Mouse (Mus musculus) ES-Bruce4 (cell line): ENCODE results near the gene Hypk. TPM values are rescaled to one million over a fixed set of nuclear protein-coding genes. Genes with fewer than 3 reads are reported as not detected.

Experiments
- H3K27ac ChIP-seq: 2 replicates; pipeline ENCODE4 v1.5.1; 2012; ENCODE audit warnings: low read length, inconsistent platforms; ENCODE audit not compliant: insufficient read depth
- H3K27me3 ChIP-seq: 2 replicates; pipeline ENCODE4 v1.6.1; 2012; ENCODE audit warnings: mild to moderate bottlenecking, low read length, inconsistent platforms; ENCODE audit not compliant: control insufficient read depth, poor library complexity, insufficient read depth, severe bottlenecking
- H3K36me3 ChIP-seq: 2 replicates; pipeline ENCODE4 v1.6.1; 2012; ENCODE audit warnings: inconsistent platforms, mild to moderate bottlenecking, low read length, moderate library complexity; ENCODE audit not compliant: control insufficient read depth, poor library complexity, insufficient read depth, severe bottlenecking
- H3K4me1 ChIP-seq: one replicate; pipeline ENCODE4 v1.8.1; 2011; ENCODE audit warnings: low read length; ENCODE audit not compliant: control insufficient read depth, insufficient read depth
- H3K4me3 ChIP-seq: 2 replicates; pipeline ENCODE4 v1.5.1; 2011; ENCODE audit warnings: low read depth, mild to moderate bottlenecking, low read length
- H3K9ac ChIP-seq: 2 replicates; pipeline ENCODE4 v1.6.1; 2012; ENCODE audit warnings: low read depth, mild to moderate bottlenecking, inconsistent platforms; ENCODE audit not compliant: poor library complexity, severe bottlenecking
- H3K9me3 ChIP-seq: replicated peaks from 2 replicates; pipeline ENCODE4 v1.6.1; 2012; ENCODE audit warnings: mild to moderate bottlenecking, low read length, inconsistent platforms; ENCODE audit not compliant: control insufficient read depth, poor library complexity, insufficient read depth, severe bottlenecking
- CTCF ChIP-seq: IDR thresholded peaks from one replicate; pipeline ENCODE4 v1.8.1; 2011; ENCODE audit warnings: low read depth, low read length
- EP300 ChIP-seq: IDR thresholded peaks from 2 replicates; pipeline ENCODE4 v1.6.1; 2011; ENCODE audit warnings: low read depth, low read length; ENCODE audit not compliant: insufficient read depth
- POLR2A ChIP-seq: IDR thresholded peaks from one replicate; pipeline ENCODE4 v1.8.1; 2011; ENCODE audit warnings: low read length; ENCODE audit not compliant: insufficient read depth
- polyA plus RNA-seq: library from polyadenylated mRNA; stranded (reverse); fragments of >200 nt; gene quantifications from 2 replicates; pipeline ENCODE4 v1.2.4, GENCODE M21; 2011; ENCODE audit warnings: low read depth; ENCODE audit not compliant: missing spikeins, insufficient read depth, insufficient read length

Hypk gene
- polyA plus RNA-seq, 1 experiment: 102 TPM

DNA sequence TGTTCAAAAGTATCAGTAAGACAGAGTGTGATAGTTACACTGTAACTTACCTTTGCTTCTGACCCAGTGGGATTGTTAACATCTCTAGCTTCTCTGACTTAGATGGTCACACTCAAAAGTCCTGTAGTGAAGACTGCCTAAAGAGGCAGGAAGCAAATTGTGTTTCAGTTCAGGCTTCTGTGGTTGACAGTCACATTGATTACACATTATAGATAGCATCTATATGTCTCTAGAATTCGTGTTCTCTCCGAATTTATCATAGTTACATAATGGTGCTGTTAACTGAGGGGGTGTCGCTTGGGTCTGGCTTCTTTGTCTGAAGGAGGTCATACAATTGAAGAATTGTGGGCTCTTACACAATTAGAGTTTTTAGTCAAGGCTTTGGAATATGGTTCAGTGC is 38.0 kb upstream of the Hypk start:
- Histone ChIP-seq H3K27ac (no peak overlapping the region), H3K27me3 (no peaks in the 10 kb centered on the region), H3K4me1 (no peaks in the 10 kb centered on the region), H3K36me3 (peaks cover 39% of the 10 kb centered on the region), H3K4me3 (no peak overlapping the region), H3K9me3 (no peaks in the 10 kb centered on the region), H3K9ac (0 out of 2 replicates have a peak overlapping the region, but pooled peaks have one; percentile 96)
- TF ChIP-seq POLR2A (no peak), CTCF (no peak), EP300 (no peak)

DNA sequence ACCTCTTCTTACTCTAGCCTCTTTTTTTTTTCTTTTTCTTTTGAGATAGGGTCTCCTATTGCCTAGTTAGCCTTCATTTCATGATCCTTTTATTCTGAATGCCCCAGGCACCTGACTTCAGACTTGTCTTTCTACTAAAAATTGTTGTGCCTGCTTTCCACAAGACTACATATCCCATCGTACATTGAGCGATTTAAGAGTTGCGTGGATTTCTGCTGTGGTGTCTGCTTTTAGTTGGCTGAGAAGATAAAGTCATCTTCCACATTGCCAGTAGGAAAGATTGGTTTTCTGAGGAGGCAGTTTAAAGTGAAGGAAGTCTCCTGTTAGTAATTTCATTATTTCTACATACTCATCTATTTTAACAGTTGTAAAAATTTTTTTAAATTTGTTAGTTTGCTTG is 37.5 kb upstream of the Hypk start:
- TF ChIP-seq POLR2A (no peak), CTCF (no peak), EP300 (no peak)
- Histone ChIP-seq H3K4me3 (no peak overlapping the region), H3K36me3 (peaks cover 40% of the 10 kb centered on the region), H3K9ac (0 out of 2 replicates have a peak overlapping the region, but pooled peaks have one; percentile 96), H3K4me1 (no peaks in the 10 kb centered on the region), H3K27ac (no peak overlapping the region), H3K9me3 (no peaks in the 10 kb centered on the region), H3K27me3 (no peaks in the 10 kb centered on the region)

DNA sequence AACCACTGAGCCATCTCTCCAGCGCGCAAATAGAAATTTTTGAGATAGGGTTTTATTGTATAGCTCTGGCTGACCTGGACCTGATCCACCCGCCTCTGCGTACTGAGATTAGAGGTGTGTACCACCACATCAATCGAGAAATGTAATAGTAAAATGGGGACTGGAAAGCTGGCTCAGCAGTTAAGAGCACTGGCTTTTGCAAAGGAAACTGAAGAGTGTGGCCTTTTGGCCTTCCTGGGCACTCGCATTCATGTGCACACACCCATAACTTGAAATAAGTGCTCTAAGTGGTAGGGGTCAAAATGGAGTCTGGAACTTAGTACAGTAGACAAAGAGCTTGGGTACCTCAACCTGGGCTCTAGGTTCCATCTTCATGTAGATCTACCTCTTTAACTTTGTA is 36.7 kb upstream of the Hypk start:
- no peak overlapping the region for H3K4me3 ChIP-seq
- no peaks in the 10 kb centered on the region for H3K9me3 ChIP-seq
- H3K36me3 ChIP-seq: peaks cover 46% of the 10 kb centered on the region
- H3K27ac ChIP-seq: no peak overlapping the region
- TF ChIP-seq POLR2A (no peak), CTCF (no peak), EP300 (no peak)
- no peak overlapping the region for H3K9ac ChIP-seq
- no peaks in the 10 kb centered on the region for H3K27me3 ChIP-seq
- H3K4me1 ChIP-seq: no peaks in the 10 kb centered on the region

DNA sequence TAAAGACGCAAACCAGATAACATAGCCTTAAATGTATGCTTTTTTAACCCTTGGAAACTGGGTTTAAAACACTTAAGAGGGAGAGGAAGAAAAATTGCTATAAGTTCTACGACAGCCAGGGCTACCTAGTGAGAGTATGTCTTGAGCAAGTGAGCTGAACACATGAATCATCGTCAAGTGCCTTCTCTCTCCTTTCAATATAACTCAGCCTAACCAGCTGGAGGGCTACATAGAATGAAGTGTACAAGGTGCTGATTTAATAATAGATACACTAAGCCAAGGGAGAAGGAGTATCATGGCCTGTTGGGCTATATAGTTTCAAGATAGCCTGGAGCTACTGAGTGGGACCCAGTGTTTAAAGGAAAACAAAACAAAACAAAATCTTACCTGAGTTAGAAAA is 34.6 kb upstream of the Hypk start:
- Histone ChIP-seq H3K27me3 (no peaks in the 10 kb centered on the region), H3K36me3 (peaks cover 65% of the 10 kb centered on the region), H3K27ac (no peak overlapping the region), H3K4me3 (no peak overlapping the region), H3K9me3 (no peaks in the 10 kb centered on the region), H3K4me1 (no peaks in the 10 kb centered on the region), H3K9ac (no peak overlapping the region)
- TF ChIP-seq CTCF (no peak), EP300 (no peak), POLR2A (no peak)

DNA sequence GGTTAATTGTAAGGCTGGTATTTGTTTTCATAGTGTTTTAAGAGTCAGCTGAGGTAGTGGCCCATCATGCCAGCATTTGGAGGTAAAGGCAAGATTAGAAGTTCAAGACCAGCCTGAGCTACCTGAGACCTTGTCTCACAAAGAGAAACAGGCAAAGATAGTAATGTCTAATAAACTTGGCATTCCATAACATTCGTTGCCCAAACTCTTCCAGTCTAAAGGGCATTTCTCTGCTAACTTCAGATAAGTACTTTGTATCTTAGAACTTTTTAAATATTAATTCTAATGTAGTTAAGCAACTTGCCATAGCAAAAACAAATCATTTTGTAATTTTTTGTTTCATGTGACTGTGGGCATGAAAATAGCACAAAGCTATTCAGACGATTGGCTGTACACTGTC is 29.9 kb upstream of the Hypk start:
- H3K4me3 ChIP-seq: no peak overlapping the region
- peaks cover 74% of the 10 kb centered on the region for H3K36me3 ChIP-seq
- no peaks in the 10 kb centered on the region for H3K9me3 ChIP-seq
- no peak for TF ChIP-seq POLR2A
- no peak for TF ChIP-seq EP300
- no peak for TF ChIP-seq CTCF
- H3K27me3 ChIP-seq: no peaks in the 10 kb centered on the region
- no peak overlapping the region for H3K9ac ChIP-seq
- no peak overlapping the region for H3K27ac ChIP-seq
- no peaks in the 10 kb centered on the region for H3K4me1 ChIP-seq

DNA sequence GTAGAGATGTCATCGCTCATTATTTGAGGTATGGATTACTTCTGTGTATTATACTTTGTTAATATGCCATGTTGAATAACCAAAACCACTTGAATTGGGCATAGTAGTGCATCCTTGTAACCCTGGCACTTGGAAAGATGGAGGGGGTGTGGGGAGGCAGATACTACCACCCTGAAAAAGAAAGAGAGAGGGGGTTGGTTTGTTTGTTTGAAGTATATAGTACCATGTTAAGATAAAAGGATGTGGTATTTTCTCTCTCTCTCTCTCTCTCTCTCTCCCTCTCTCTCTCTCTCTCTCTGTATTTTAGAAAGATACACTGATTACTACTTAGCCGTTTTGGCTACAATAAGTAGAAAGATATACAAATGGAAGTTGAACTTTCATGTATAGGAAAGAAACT is 27.2 kb upstream of the Hypk start:
- H3K4me1 ChIP-seq: no peaks in the 10 kb centered on the region
- TF ChIP-seq EP300: no peak
- no peak for TF ChIP-seq CTCF
- TF ChIP-seq POLR2A: no peak
- no peak overlapping the region for H3K9ac ChIP-seq
- no peaks in the 10 kb centered on the region for H3K9me3 ChIP-seq
- no peak overlapping the region for H3K4me3 ChIP-seq
- H3K36me3 ChIP-seq: peaks cover 82% of the 10 kb centered on the region
- no peaks in the 10 kb centered on the region for H3K27me3 ChIP-seq
- no peak overlapping the region for H3K27ac ChIP-seq
